Mouse (Mus musculus): Measurements from ENCODE around the gene Bcl2l1.

DNA sequence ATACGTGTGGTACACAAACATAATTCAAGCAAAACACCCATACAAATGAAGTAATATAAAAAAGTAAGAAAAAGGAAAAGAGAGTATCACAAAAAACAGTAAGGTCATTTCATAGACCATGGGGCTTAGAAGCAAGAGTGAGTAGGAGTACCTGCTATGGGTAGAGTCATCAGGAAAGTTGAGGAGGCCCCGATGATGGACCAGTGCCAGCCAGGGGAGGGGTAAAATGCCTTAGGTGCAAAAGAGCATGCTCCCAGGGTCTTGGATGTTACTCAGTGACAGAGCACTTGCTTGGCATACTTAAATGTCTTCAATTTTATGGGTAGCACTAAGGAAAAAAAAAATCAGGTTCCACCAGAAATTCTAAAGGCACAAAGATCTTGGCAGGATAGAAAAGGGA, 44.4 kb downstream of the Bcl2l1 start:
- TF ChIP-seq CTCF (IDR thresholded peaks at IDR 0.05; ENCODE audit: extremely low read depth, insufficient read depth, insufficient read length, insufficient replicate concordance) (no peak), POLR2A (IDR thresholded peaks at IDR 0.05; ENCODE audit: low read depth, low read length) (no peak)
